Mouse (Mus musculus): ENCODE data around the gene 2210407C18Rik.

Gene 2210407C18Rik

DNA sequence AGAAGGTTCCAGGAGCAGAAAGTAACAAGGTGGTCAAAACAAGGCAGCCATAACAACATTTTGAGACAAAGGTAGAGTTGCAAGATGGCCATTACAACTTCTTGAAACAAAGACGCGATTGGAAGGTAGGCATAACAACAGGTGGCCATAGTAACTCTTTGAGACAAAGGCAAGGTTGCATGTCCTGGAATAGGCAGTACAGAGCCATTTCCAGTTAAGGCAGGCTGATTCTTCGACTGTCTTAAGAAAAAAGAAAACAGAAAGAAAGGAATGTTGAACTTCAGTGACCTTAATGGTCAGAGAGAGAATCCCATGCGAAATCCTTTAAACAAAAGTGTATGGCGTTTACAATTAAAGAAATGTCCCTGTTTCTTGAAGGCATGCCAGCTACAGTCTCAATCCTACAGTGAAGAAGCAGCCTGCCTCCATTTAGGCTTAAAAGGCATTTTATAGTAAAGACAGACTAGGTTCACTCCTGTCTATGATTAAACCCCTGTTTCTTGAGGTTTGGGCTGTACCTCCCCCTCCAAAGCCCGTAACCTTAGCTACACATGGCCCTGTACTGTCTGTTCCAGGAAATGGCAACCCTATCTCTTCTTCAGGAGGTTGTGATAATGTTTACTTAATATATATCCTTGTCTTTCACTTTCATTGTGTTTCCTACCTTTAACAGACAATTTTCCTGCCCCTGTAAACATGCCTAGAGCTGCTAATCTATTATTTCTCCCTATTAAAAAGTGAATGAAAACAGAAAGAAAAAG, 12.9 kb downstream of the 2210407C18Rik start:
- DNase-seq (ENCODE audit: inconsistent age in 2 of 2, low spot score in 1 of 2) = no peak

GRCm38 (mm10) chr11:58602062-58602461, 13.8 kb downstream of the 2210407C18Rik start:
- no peak for DNase-seq (ENCODE audit: inconsistent age in 2 of 2, low spot score in 1 of 2)

DNA sequence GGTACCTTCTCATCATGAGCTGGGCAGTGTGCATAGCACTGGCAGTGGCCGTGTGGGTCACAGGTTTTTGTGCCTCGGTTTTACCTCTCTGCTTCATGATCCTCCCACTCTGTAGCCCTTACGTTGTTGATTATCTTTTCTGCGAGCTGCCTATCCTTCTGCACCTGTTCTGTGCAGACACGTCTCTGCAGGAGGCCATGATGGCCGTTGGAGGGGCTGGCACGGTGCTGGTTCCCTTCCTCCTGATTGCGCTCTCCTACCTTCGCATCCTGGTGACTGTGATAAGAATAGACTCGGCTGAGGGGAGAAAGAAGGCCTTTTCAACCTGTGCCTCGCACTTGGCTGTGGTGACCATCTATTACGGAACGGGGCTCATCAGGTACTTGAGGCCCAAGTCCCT, 18.0 kb downstream of the 2210407C18Rik start:
- no peak for DNase-seq (ENCODE audit: inconsistent age in 2 of 2, low spot score in 1 of 2)

- DNase-seq (ENCODE audit: inconsistent age in 2 of 2, low spot score in 1 of 2) = no peak
Observed at GRCm38 (mm10) chr11:58594814-58595213, 21.1 kb downstream of the 2210407C18Rik start, which contains the start of gene Olfr324. Gene Olfr324 (plus strand): TSS chr11:58595114.

DNA sequence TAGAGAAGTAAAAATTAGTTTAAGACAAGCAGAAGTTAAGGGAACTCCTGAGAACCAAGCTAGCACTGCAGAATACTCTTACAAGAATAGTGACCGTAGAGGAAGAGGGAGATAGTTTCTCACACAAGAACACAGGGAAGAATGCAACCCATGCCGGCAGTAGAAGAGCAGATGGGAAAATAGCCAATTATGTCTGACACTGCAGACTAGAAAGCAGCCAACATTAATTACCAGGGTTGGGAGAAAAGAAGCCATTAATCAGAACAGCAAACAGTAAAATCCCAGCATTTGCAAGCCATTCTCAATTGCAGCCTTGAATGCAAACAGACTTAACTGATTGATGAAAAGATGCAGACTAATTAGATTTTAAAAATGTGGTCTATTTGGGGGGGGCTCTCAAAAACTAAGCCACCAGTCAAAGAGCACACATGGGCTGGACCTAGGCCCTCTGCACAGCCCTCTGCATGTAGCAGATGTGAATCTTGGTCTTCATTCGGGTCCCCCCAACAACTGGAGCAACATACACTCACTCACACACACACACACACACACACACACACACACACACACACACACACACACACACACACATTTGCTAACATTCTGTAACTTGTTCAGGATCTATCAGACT, 27.1 kb downstream of the 2210407C18Rik start:
- no peak for DNase-seq (ENCODE audit: inconsistent age in 2 of 2, low spot score in 1 of 2)

- DNase-seq (ENCODE audit: inconsistent age in 2 of 2, low spot score in 1 of 2) = peak; percentile 37 to 82
Observed at GRCm38 (mm10) chr11:58587898-58588348, 28.0 kb downstream of the 2210407C18Rik start.

GRCm38 (mm10) chr11:58578636-58579035, 37.2 kb downstream of the 2210407C18Rik start:
- no peak for DNase-seq (ENCODE audit: inconsistent age in 2 of 2, low spot score in 1 of 2)

GRCm38 (mm10) chr11:58577430-58577829, 38.4 kb downstream of the 2210407C18Rik start, which contains the start of gene Olfr325:
Gene Olfr325 (plus strand): TSS chr11:58577730.
- DNase-seq (ENCODE audit: inconsistent age in 2 of 2, low spot score in 1 of 2) = no peak

- DNase-seq (ENCODE audit: inconsistent age in 2 of 2, low spot score in 1 of 2) = no peak
Observed at GRCm38 (mm10) chr11:58570405-58570804, 45.5 kb downstream of the 2210407C18Rik start, which contains the start of gene Olfr224. Gene Olfr224 (minus strand): TSS chr11:58570553.

Measured in adrenal gland, adult (tissue).